Mouse (Mus musculus) intestine, postnatal 0 days (tissue): ENCODE measurements around the gene Pde12. TPM values are rescaled to one million over a fixed set of nuclear protein-coding genes. Genes with fewer than 3 reads are reported as not detected.
"Not testable (repeated sequence)": the region's sequence is repeated elsewhere in the genome, so short reads cannot be mapped to it uniquely, and the experiment has no call there.

Experiments
- ATAC-seq: fragments of 200-750 bp; cut with Nextera tagmentation; 2 replicates; pipeline ENCODE4 v1.8.0; 2017; ENCODE audit warnings: mild to moderate bottlenecking, moderate TSS enrichment, moderate library complexity
- H3K27ac ChIP-seq: fragments of 300-500 bp; sonication (generic); 2 replicates; pipeline ENCODE4 v1.5.1; 2014; ENCODE audit warnings: mild to moderate bottlenecking, low read depth, low read length, moderate library complexity
- H3K27me3 ChIP-seq: fragments of 300-500 bp; sonication (generic); replicated peaks from 2 replicates; pipeline ENCODE4 v1.6.1; 2014; ENCODE audit warnings: low read length, mixed read lengths; ENCODE audit not compliant: control insufficient read depth, insufficient read depth
- H3K36me3 ChIP-seq: fragments of 300-500 bp; sonication (generic); 2 replicates; pipeline ENCODE4 v1.6.1; 2014; ENCODE audit warnings: mild to moderate bottlenecking, moderate library complexity; ENCODE audit not compliant: control insufficient read depth, insufficient read depth
- H3K4me1 ChIP-seq: fragments of 300-500 bp; sonication (generic); replicated peaks from 2 replicates; pipeline ENCODE4 v1.6.1; 2014; ENCODE audit warnings: antibody characterized with exemption, low read length, mixed read lengths; ENCODE audit not compliant: control insufficient read depth, insufficient read depth
- H3K4me2 ChIP-seq: fragments of 300-500 bp; sonication (generic); replicated peaks from 2 replicates; pipeline ENCODE4 v1.6.1; 2014; ENCODE audit warnings: low read depth, mild to moderate bottlenecking, moderate library complexity
- H3K4me3 ChIP-seq: fragments of 300-500 bp; sonication (generic); 2 replicates; pipeline ENCODE4 v1.5.1; 2014; ENCODE audit warnings: low read depth, low read length
- H3K9ac ChIP-seq: fragments of 300-500 bp; sonication (generic); 2 replicates; pipeline ENCODE4 v1.6.1; 2014; ENCODE audit warnings: mild to moderate bottlenecking, low read depth, low read length
- H3K9me3 ChIP-seq: fragments of 300-500 bp; sonication (generic); 2 replicates; pipeline ENCODE4 v1.6.1; 2016; ENCODE audit warnings: mixed run types; ENCODE audit not compliant: control insufficient read depth
- CTCF ChIP-seq: sonication (generic); IDR thresholded peaks from 2 replicates; pipeline ENCODE4 v1.5.1; 2016; ENCODE audit warnings: low read depth, mild to moderate bottlenecking, control low read depth, antibody characterized with exemption, moderate library complexity
- WGBS: fragments of 180-500 bp; shearing (Covaris S2); extraction: QIAGEN DNeasy Blood & Tissue Kit; methylation state at CpG from one replicate; pipeline ENCODE4 v1.1.7; 2014; 5-methylcytosine and 5-hydroxymethylcytosine counted together
- polyA plus RNA-seq: library from polyadenylated mRNA; unstranded; fragments of >200 nt; fragmentation: Nextera tagmentation; extraction: Ambion mirVana; gene quantifications from 2 replicates; pipeline ENCODE4 v1.2.1, GENCODE M21; 2015

Pde12 gene
- polyA plus RNA-seq, 1 experiment from 2014 or later = 6.9 TPM

DNA sequence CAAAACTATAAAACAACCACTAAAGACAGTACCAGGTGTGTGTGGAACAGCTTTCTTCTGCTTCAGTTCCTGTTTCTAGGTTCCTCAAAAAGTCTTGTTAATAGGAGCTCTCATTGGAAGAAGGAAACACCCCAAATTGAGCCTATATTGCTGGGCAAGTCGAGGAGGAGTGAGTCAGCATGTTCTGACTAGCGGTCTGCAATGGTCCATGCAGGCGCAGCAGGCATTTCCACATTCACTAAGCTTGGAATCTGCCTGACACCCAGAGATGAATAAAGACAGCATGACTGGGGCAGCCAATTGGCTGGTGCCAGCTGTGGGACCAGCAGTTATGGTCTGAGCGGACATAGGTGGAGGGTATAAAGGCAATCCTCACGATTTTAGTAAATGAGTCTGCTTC, 6.1 kb upstream of the Pde12 start:
- no peaks in the 10 kb centered on the region for H3K4me1 ChIP-seq
- 75% methylated on average over 5 of the region's 5 CpGs for WGBS
- ATAC-seq = no peak
- no peak overlapping the region for H3K4me2 ChIP-seq
- no peak overlapping the region for H3K27ac ChIP-seq
- H3K9ac ChIP-seq = no peak overlapping the region
- H3K9me3 ChIP-seq = no peaks in the 10 kb centered on the region
- H3K36me3 ChIP-seq = no peaks in the 10 kb centered on the region
- TF ChIP-seq CTCF = no peak
- H3K4me3 ChIP-seq = no peak overlapping the region
- no peaks in the 10 kb centered on the region for H3K27me3 ChIP-seq

DNA sequence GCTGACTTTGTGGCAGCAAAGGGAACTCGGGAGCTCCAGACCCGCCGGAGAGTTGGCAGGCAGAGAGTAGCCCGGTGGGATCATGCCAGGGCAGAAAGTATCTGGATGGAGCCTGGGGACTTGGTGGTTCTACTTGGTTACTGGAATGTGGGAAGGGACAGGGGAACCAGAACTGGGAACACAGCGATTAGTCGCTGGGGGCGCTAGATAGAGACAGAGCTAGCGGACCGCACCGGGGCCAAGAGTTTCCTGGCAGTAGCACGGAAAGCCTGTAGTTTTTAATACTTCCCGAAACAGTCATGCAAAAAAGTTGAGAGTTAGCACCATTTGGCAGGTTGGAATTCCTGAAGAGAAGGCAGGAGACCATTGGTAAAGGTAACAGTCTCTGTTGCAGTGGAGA, 5.7 kb upstream of the Pde12 start:
- no peaks in the 10 kb centered on the region for H3K9me3 ChIP-seq
- no peak overlapping the region for H3K4me3 ChIP-seq
- no peak overlapping the region for H3K4me2 ChIP-seq
- H3K27me3 ChIP-seq = no peaks in the 10 kb centered on the region
- H3K9ac ChIP-seq = no peak overlapping the region
- no peak for ATAC-seq
- TF ChIP-seq CTCF = peak; percentile 55
- no peak overlapping the region for H3K27ac ChIP-seq
- H3K4me1 ChIP-seq = 0 out of 2 replicates have a peak, but pooled peaks cover 4% of the 10 kb centered on the region
- WGBS = 22% methylated on average over 12 of the region's 12 CpGs
- no peaks in the 10 kb centered on the region for H3K36me3 ChIP-seq

DNA sequence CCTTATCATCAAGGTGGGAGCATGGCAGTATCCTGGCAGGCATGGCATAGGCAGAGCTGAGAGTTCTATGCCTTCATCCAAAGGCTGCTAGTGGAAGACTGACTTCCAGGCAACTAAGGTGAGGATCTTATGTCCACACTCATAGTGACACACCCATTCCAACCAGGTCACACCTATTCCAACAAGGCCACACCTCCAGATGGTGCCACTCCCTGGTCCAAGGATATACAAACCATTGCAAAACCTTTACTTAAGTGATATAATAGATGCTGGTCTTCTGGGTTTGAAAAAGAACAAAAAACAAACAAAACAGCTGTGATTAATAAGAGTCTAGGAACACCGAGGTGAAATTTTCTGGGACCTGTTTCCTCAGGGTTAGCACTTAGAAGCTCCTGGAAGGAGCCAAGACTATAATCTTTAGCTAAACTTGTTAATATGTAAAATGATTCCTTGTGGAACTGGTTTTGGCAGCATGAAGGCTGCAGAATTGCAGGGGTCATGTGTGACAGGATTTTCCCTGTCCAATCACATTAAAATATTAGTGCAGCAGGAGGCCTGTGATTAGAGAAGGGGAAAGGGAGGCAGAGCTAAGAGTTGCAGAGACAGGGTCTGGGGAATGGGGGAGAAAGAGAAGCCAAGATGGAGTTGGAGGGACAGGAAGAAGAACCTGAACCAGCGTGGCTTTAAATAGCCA, 4.9 kb upstream of the Pde12 start:
- H3K36me3 ChIP-seq, H3K27ac ChIP-seq, H3K27me3 ChIP-seq, H3K4me1 ChIP-seq, H3K9ac ChIP-seq, H3K4me2 ChIP-seq, H3K9me3 ChIP-seq, ATAC-seq, H3K4me3 ChIP-seq: not testable (repeated sequence)
- WGBS = 64% methylated on average over 2 of the region's 2 CpGs

DNA sequence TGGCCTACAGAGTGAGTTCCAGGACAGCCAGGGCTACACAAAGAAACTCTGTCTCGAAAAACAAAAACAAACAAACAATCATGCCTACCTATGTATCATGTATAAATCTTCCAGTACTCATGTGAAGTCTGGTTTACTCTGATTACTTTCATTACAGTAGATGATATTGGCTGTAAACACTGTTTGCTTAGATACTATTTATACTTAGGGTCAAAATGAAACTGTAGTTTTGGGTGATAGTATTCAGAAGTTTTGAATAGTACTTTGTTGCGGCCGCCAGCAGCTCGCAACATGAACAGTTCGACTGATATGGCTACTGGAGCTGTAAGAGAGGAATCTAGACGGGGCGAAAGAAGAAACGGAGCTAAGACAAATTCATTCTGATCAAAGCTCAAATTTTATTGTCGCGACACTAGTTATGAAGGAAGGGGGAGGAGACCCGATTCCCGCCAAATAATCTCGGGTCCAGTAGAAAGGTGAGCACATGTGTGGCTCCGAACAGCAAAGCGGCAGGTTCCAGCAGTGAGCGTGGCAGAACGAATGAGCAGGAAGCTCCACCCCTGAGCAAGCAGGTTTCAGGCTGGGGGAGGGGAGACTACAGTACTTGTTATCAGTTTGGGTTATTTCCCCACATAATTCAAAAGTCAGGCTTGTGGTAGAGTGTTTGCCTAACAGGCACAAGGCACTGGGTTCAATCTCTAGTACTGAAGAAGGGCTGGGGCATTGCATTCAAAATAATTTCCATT, 2.4 kb upstream of the Pde12 start:
- peak overlapping the region; percentile 32; the same call in 1 of the 2 replicates for H3K4me2 ChIP-seq
- not testable (repeated sequence) for H3K9me3 ChIP-seq, H3K4me3 ChIP-seq, H3K36me3 ChIP-seq, H3K4me1 ChIP-seq, H3K27ac ChIP-seq, H3K27me3 ChIP-seq, H3K9ac ChIP-seq, ATAC-seq
- 59% methylated on average over 17 of the region's 17 CpGs for WGBS

DNA sequence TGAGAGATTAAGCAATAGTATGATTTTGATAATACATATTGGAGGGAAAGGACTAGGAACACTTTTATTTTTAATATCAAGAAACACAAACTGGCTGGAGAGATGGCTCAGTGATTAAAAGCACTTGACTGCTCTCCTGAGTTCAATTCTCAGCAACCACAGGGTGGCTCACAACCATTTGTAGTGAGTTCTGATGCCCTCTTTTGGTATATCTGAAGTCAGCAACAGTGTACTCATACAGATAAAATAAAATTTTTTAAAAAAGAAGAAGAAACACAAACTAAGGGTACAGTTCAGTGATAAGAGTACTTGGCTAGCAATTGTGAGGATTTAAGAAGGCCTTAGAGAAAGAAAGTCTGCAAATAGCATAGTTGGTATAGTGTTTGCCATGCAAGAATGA, 1.3 kb upstream of the Pde12 start:
- no peak overlapping the region for H3K4me2 ChIP-seq
- ATAC-seq = no peak
- H3K4me1 ChIP-seq = peaks cover 5% of the 10 kb centered on the region; the same call in 1 of the 2 replicates
- H3K27me3 ChIP-seq = no peaks in the 10 kb centered on the region
- H3K4me3 ChIP-seq = no peak overlapping the region
- no peak overlapping the region for H3K9ac ChIP-seq
- TF ChIP-seq CTCF = peak; percentile 22; the same call in 1 of the 2 replicates
- no peak overlapping the region for H3K27ac ChIP-seq
- peaks cover 2% of the 10 kb centered on the region; the same call in 1 of the 2 replicates for H3K36me3 ChIP-seq
- H3K9me3 ChIP-seq = no peaks in the 10 kb centered on the region

DNA sequence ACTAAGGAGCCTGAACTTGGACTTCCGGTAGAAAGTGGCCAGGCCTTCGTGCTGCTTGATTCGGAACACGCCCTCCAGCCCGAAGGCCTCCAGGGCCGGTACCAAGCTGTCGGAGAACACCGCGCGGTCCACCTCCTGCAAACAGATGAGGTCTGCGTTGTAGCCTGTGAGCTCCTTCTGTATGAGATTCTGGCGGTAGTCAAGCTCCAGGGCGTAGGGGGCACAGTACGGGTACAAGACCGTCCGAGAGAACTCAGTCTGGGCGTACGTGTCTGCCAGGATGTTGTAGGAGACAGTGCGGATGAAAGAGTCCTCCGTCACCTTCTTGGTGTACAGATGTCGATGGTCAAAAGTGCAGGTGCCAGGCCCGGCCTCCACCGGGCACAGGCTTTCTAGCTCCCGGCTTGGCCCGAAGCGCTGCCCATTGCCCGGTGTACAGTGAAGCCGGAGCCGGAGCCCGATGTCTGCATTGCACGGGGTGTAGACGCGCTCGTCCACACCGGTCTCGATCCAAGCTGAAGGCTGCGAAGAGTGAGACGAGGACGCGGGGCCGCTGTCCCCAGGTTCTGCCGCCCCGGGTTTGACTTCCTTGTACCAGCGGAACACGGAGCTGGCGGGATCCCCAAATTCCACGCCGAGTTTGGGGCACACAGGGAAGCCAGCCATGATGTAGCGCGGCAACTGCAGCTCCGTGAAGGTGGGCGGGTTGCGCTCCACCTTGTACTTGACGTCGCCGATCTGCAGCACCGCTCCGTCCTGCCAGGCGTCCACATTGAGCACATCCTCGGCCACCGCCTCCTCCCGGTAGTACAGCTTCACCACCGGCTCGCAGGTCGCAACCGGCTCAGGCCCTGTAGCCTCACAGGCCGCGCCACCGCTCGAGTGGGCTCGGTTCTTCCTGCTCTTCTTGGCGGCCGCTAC, 1.1 kb downstream of the Pde12 start:
- Histone ChIP-seq H3K4me1 (peaks cover 5% of the 10 kb centered on the region; the same call in 1 of the 2 replicates), H3K27me3 (no peaks in the 10 kb centered on the region), H3K9me3 (no peaks in the 10 kb centered on the region), H3K4me3 (peak overlapping the region; percentile 89), H3K27ac (peak overlapping the region; percentile 90), H3K4me2 (peak overlapping the region; percentile 94), H3K9ac (peak overlapping the region; percentile 81), H3K36me3 (peaks cover 15% of the 10 kb centered on the region)
- peak; percentile 47 for ATAC-seq
- WGBS = under 1% methylated on average over 73 of the region's 73 CpGs
- TF ChIP-seq CTCF = peak; percentile 26
